Mouse (Mus musculus): ENCODE measurements around the gene Gtf2h4.

- TF ChIP-seq POLR2A (IDR thresholded peaks at IDR 0.05; ENCODE audit: extremely low read depth, insufficient read depth, low read length): no peak
- TF ChIP-seq CTCF (IDR thresholded peaks at IDR 0.05; ENCODE audit: extremely low read depth, insufficient read depth, low read length): no peak
Observed at GRCm38 (mm10) chr17:35626537-35626936, 47.0 kb downstream of the Gtf2h4 start, which contains the start of gene Gm9573.

All from cortical plate, adult 2 months (tissue).